Mouse (Mus musculus): Measurements from ENCODE around the gene Swt1. TPM values are rescaled to one million over a fixed set of nuclear protein-coding genes. Genes with fewer than 3 reads are reported as not detected.

Gene Swt1
- 37.3 TPM for polyA plus RNA-seq (2015; fragmentation: Illumina TruSeq; extraction: RNeasy Lipid Tissue Mini Kit (QIAGEN cat#74804); ENCODE audit: insufficient read depth, low replicate concordance)

DNA sequence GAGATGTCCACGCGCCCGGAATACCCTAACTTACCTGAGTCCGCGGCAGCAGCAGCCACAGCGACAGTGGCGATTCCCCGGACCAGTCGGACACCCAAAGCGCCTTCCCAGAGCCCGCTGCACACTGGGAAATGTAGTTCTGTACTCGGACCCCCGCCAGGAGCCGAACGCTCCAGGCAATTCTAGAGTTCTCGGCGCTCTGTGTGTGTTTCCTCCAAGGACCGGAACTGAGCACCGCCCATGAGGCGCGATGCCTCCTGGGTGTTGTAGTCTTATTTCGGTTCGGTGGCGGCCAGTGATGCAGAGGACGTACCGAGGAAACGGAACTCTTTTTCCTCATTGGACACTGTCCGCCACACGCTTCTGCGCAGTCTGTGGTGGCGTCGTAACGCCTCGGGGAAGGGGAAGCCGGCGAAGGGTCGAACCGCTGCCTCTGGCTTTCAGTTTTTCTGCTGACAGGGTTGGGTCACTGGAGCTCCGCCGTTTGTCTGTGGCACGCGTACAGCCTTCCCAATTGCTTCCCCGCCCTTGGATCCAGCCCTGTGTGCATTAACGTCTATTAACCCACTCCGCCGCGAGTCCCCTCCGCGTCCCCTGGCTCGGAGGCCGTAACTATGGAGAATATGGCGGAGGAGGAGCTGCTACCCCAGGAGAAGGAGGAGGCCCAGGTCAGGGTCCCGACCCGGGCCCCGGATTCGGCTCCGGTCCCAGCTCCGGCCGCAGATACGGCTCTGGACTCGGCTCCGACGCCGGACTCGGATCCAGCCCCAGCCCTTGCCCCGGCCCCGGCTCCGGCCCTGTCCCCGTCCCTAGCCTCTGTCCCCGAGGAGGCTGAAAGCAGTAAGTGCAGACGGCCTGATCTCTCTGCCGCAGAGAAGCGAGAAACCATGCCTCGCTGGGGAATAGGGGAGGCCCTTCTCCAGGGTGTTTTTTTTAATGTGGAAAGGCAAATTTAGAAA is at the start of gene Swt1, which contains the start of gene Trmt1l:
Swt1 (minus strand) TSS at position 193 of the 959 bp plus-strand sequence.
Trmt1l (plus strand) TSS at position 280 of the 959 bp plus-strand sequence.

DNA sequence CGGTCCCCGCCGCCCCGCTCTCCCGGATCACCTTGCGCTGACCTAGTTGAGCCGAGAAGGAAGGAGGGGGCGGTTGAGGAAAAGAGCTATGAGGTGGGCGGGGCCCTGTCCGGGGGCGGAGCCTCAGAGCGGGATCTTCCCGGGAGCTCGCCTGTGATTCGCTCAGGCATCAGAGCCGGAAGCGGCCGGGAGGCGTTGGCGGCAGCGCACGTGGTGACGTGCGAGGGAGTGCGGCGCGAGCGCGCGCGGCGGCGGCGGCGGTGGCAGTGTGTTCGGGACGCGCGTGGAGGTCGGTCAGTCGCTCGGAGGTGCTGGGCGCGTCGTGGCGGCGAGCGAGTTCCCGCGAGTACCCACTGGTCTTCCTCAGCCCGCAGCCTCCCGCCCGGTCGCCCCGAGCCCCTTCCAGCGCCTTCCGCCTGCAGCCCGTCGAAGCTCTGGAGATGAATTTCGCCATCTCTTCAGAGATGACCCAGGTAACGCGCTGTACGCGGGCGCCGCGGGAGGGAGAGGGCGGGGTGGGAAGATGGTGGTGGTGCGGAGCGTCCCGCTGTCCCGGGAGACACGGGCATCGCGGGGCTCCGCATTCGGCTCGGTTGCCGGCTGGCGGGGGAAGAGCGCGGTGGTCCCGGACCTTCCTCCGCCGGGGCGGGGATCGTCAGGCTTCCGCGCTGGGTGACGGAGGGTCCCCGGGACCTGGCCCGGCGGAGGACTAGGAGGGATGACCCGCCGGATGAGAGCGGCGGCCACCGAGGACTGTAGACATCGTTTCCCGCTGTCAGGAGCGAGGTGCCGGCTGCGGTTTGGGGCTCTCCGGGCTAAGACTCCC is 83.8 kb downstream of the Swt1 start, which contains the start of gene Ivns1abp:
Ivns1abp (plus strand) TSS at position 195 of the 826 bp plus-strand sequence.

Other genes starting within 250 kb of the Swt1 start
- not detected for gene Gm47985, start 245.9 kb downstream of the Swt1 start, polyA plus RNA-seq (2015; fragmentation: Illumina TruSeq; extraction: RNeasy Lipid Tissue Mini Kit (QIAGEN cat#74804); ENCODE audit: insufficient read depth, low replicate concordance)
- not detected for gene Gm8947, start 236.1 kb downstream of the Swt1 start, polyA plus RNA-seq (2015; fragmentation: Illumina TruSeq; extraction: RNeasy Lipid Tissue Mini Kit (QIAGEN cat#74804); ENCODE audit: insufficient read depth, low replicate concordance)
- gene Gm47995, start 230.0 kb downstream of the Swt1 start, polyA plus RNA-seq (2015; fragmentation: Illumina TruSeq; extraction: RNeasy Lipid Tissue Mini Kit (QIAGEN cat#74804); ENCODE audit: insufficient read depth, low replicate concordance) = not detected
- not detected for gene 3110040M04Rik, start 224.3 kb downstream of the Swt1 start, polyA plus RNA-seq (2015; fragmentation: Illumina TruSeq; extraction: RNeasy Lipid Tissue Mini Kit (QIAGEN cat#74804); ENCODE audit: insufficient read depth, low replicate concordance)
- not detected for gene Gm47996, start 218.3 kb downstream of the Swt1 start, polyA plus RNA-seq (2015; fragmentation: Illumina TruSeq; extraction: RNeasy Lipid Tissue Mini Kit (QIAGEN cat#74804); ENCODE audit: insufficient read depth, low replicate concordance)
- gene Ivns1abp, start 84.0 kb downstream of the Swt1 start, polyA plus RNA-seq (2015; fragmentation: Illumina TruSeq; extraction: RNeasy Lipid Tissue Mini Kit (QIAGEN cat#74804); ENCODE audit: insufficient read depth, low replicate concordance) = 451 TPM
- gene Trmt1l, start 87 bp upstream of the Swt1 start, polyA plus RNA-seq (2015; fragmentation: Illumina TruSeq; extraction: RNeasy Lipid Tissue Mini Kit (QIAGEN cat#74804); ENCODE audit: insufficient read depth, low replicate concordance) = 56.7 TPM
- gene Rnf2, start 72.5 kb upstream of the Swt1 start, polyA plus RNA-seq (2015; fragmentation: Illumina TruSeq; extraction: RNeasy Lipid Tissue Mini Kit (QIAGEN cat#74804); ENCODE audit: insufficient read depth, low replicate concordance) = 83.5 TPM
- 29.8 TPM for gene Fam129a, start 142.7 kb upstream of the Swt1 start, polyA plus RNA-seq (2015; fragmentation: Illumina TruSeq; extraction: RNeasy Lipid Tissue Mini Kit (QIAGEN cat#74804); ENCODE audit: insufficient read depth, low replicate concordance)

All from spleen, adult 10 weeks (tissue).